Mouse (Mus musculus): ENCODE data around the gene Wdr35. TPM values are rescaled to one million over a fixed set of nuclear protein-coding genes. Genes with fewer than 3 reads are reported as not detected.
"Not testable (repeated sequence)": the region's sequence is repeated elsewhere in the genome, so short reads cannot be mapped to it uniquely, and the experiment has no call there.

The Wdr35 gene
- polyA plus RNA-seq, 1 experiment from 2014 or later = 28.0 TPM

DNA sequence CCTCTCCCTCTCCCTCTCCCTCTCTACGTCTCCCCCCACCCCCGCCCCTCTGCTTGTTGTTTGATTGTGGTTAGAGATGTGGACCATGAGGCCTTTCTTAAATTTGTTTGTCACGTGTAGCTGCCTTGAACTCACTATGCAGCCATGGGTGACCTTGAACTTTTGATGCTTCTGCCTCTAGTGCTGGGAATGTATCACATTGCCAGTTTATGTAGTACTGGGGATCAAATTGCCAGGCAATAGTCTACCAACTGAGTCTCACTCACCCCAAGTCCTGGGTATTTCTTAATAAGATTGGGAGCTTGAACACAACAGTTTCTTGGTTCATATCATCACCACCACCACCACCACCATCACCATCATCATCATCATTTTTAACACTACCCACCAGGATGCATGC, 47.3 kb downstream of the Wdr35 start:
- Histone ChIP-seq H3K36me3 (ENCODE audit: control insufficient read depth, insufficient read depth, low read length) (no peaks in the 10 kb centered on the region; the same call in 1 of the 2 replicates), H3K4me1 (replicated peaks; ENCODE audit: control insufficient read depth, insufficient read depth, low read length) (no peaks in the 10 kb centered on the region), H3K27ac (ENCODE audit: low read depth, low read length) (no peak overlapping the region), H3K9ac (ENCODE audit: low read length) (no peak overlapping the region), H3K4me2 (ENCODE audit: low read depth, low read length, severe bottlenecking) (no peak overlapping the region), H3K27me3 (ENCODE audit: control insufficient read depth, insufficient read depth, low read length) (no peaks in the 10 kb centered on the region), H3K9me3 (ENCODE audit: control insufficient read depth, low read length) (no peaks in the 10 kb centered on the region), H3K4me3 (ENCODE audit: low read depth, low read length) (no peak overlapping the region)
- WGBS = 80% methylated on average over 3 of the region's 3 CpGs
- DNase-seq (ENCODE audit: low spot score) (no peak), ATAC-seq (replicated peaks; ENCODE audit: low FRiP score) (no peak)

GRCm38 (mm10) chr12:9023031-9023430, 49.3 kb downstream of the Wdr35 start:
- no peaks in the 10 kb centered on the region for H3K27me3 ChIP-seq (ENCODE audit: control insufficient read depth, insufficient read depth, low read length)
- H3K4me1 ChIP-seq (replicated peaks; ENCODE audit: control insufficient read depth, insufficient read depth, low read length) = no peaks in the 10 kb centered on the region
- no peak for ATAC-seq (replicated peaks; ENCODE audit: low FRiP score)
- H3K4me2 ChIP-seq (ENCODE audit: low read depth, low read length, severe bottlenecking) = no peak overlapping the region
- no peak overlapping the region for H3K27ac ChIP-seq (ENCODE audit: low read depth, low read length)
- no peaks in the 10 kb centered on the region for H3K9me3 ChIP-seq (ENCODE audit: control insufficient read depth, low read length)
- DNase-seq (ENCODE audit: low spot score) = no peak
- H3K9ac ChIP-seq (ENCODE audit: low read length) = no peak overlapping the region
- WGBS = 69% methylated on average over 4 of the region's 4 CpGs
- no peaks in the 10 kb centered on the region; the same call in 1 of the 2 replicates for H3K36me3 ChIP-seq (ENCODE audit: control insufficient read depth, insufficient read depth, low read length)
- no peak overlapping the region for H3K4me3 ChIP-seq (ENCODE audit: low read depth, low read length)

DNA sequence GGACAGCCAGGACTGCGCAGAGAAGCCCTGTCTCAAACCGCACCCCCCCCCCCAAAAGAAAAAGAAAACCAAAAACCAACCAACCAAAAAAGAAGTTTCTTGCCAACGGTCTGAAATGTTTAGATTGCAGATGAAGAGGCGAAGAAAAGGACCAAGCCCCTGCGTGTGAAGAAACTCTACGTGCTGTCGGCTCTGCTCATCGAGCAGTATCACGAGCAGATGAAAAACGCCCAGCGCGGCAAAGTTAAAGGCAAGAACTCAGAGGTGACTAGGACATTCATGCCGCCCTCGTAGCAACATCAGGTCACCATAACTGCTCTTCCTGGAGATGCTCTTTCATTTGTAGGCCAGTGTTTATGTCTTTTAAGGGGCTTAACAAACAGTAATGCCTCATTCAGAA, 50.4 kb downstream of the Wdr35 start:
- no peaks in the 10 kb centered on the region for H3K4me1 ChIP-seq (replicated peaks; ENCODE audit: control insufficient read depth, insufficient read depth, low read length)
- H3K27me3 ChIP-seq (ENCODE audit: control insufficient read depth, insufficient read depth, low read length) = no peaks in the 10 kb centered on the region
- H3K4me2 ChIP-seq (ENCODE audit: low read depth, low read length, severe bottlenecking) = no peak overlapping the region
- DNase-seq (ENCODE audit: low spot score) (no peak), ATAC-seq (replicated peaks; ENCODE audit: low FRiP score) (no peak)
- no peak overlapping the region for H3K9ac ChIP-seq (ENCODE audit: low read length)
- H3K36me3 ChIP-seq (ENCODE audit: control insufficient read depth, insufficient read depth, low read length) = no peaks in the 10 kb centered on the region
- no peak overlapping the region for H3K27ac ChIP-seq (ENCODE audit: low read depth, low read length)
- no peak overlapping the region for H3K4me3 ChIP-seq (ENCODE audit: low read depth, low read length)
- 94% methylated on average over 14 of the region's 14 CpGs for WGBS
- H3K9me3 ChIP-seq (ENCODE audit: control insufficient read depth, low read length) = no peaks in the 10 kb centered on the region

- DNase-seq (ENCODE audit: low spot score) (no peak), ATAC-seq (replicated peaks; ENCODE audit: low FRiP score) (no peak)
- Histone ChIP-seq H3K4me1 (replicated peaks; ENCODE audit: control insufficient read depth, insufficient read depth, low read length) (no peaks in the 10 kb centered on the region), H3K4me2 (ENCODE audit: low read depth, low read length, severe bottlenecking) (no peak overlapping the region), H3K27me3 (ENCODE audit: control insufficient read depth, insufficient read depth, low read length) (no peaks in the 10 kb centered on the region), H3K9me3 (ENCODE audit: control insufficient read depth, low read length) (no peaks in the 10 kb centered on the region), H3K9ac (ENCODE audit: low read length) (no peak overlapping the region), H3K27ac (ENCODE audit: low read depth, low read length) (no peak overlapping the region), H3K4me3 (ENCODE audit: low read depth, low read length) (no peak overlapping the region), H3K36me3 (ENCODE audit: control insufficient read depth, insufficient read depth, low read length) (no peaks in the 10 kb centered on the region)
- 89% methylated on average over 13 of the region's 13 CpGs for WGBS
Measured at GRCm38 (mm10) chr12:9024736-9025135, 51.0 kb downstream of the Wdr35 start.

- no peaks in the 10 kb centered on the region for H3K36me3 ChIP-seq (ENCODE audit: control insufficient read depth, insufficient read depth, low read length)
- no peak overlapping the region for H3K9ac ChIP-seq (ENCODE audit: low read length)
- H3K4me3 ChIP-seq (ENCODE audit: low read depth, low read length) = no peak overlapping the region
- no peaks in the 10 kb centered on the region for H3K9me3 ChIP-seq (ENCODE audit: control insufficient read depth, low read length)
- H3K4me2 ChIP-seq (ENCODE audit: low read depth, low read length, severe bottlenecking) = no peak overlapping the region
- H3K27me3 ChIP-seq (ENCODE audit: control insufficient read depth, insufficient read depth, low read length) = no peaks in the 10 kb centered on the region
- DNase-seq (ENCODE audit: low spot score) (no peak), ATAC-seq (replicated peaks; ENCODE audit: low FRiP score) (no peak)
- no peak overlapping the region for H3K27ac ChIP-seq (ENCODE audit: low read depth, low read length)
- H3K4me1 ChIP-seq (replicated peaks; ENCODE audit: control insufficient read depth, insufficient read depth, low read length) = no peaks in the 10 kb centered on the region
Measured at GRCm38 (mm10) chr12:9026843-9027242, 53.2 kb downstream of the Wdr35 start.

DNA sequence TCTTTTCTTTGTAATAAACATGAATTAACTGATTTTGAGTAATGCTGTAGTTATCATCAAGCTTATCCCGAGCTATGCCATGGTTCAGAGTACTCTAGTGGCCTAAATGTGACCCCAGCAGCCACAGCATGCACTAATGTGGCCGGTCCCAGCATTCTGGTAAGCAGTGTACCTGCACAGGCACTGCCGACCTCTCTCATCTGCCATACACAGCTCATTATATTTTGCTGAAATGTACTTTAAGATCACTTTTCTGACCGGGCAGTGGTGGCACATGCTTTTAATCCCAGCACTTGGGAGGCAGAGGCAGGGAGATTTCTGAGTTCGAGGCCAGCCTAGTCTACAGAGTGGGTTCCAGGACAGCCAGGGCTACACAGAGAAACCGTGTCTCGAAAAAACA, 55.1 kb downstream of the Wdr35 start:
- H3K9ac ChIP-seq (ENCODE audit: low read length); DNase-seq (ENCODE audit: low spot score); H3K4me2 ChIP-seq (ENCODE audit: low read depth, low read length, severe bottlenecking); H3K4me3 ChIP-seq (ENCODE audit: low read depth, low read length); H3K4me1 ChIP-seq (replicated peaks; ENCODE audit: control insufficient read depth, insufficient read depth, low read length); H3K27ac ChIP-seq (ENCODE audit: low read depth, low read length); H3K27me3 ChIP-seq (ENCODE audit: control insufficient read depth, insufficient read depth, low read length); H3K9me3 ChIP-seq (ENCODE audit: control insufficient read depth, low read length); ATAC-seq (replicated peaks; ENCODE audit: low FRiP score); H3K36me3 ChIP-seq (ENCODE audit: control insufficient read depth, insufficient read depth, low read length): not testable (repeated sequence)
- WGBS = 89% methylated on average over 7 of the region's 7 CpGs

DNA sequence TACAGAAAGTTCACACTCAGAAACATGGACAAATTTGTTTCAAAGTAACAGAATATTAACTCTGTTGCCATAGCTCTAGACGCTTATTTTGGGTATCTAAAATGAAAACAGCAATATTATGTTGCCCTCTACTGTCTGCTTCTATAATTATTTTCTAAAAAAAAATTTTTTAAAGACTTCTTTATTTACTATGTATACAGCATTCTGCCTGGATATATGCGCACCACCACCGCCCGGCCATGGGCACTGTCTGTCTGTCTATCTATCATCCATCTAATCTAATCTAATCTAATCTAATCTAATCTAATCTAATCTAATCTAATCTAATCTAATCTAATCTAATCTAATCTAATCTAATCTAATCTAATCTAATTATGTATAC, 55.8 kb downstream of the Wdr35 start:
- no peak overlapping the region; the same call in 1 of the 2 replicates for H3K4me2 ChIP-seq (ENCODE audit: low read depth, low read length, severe bottlenecking)
- peak overlapping the region; percentile 92 for H3K9ac ChIP-seq (ENCODE audit: low read length)
- H3K4me1 ChIP-seq (replicated peaks; ENCODE audit: control insufficient read depth, insufficient read depth, low read length) = no peaks in the 10 kb centered on the region
- no peak for DNase-seq (ENCODE audit: low spot score)
- H3K9me3 ChIP-seq (ENCODE audit: control insufficient read depth, low read length) = no peaks in the 10 kb centered on the region
- H3K36me3 ChIP-seq (ENCODE audit: control insufficient read depth, insufficient read depth, low read length) = no peaks in the 10 kb centered on the region
- no peaks in the 10 kb centered on the region for H3K27me3 ChIP-seq (ENCODE audit: control insufficient read depth, insufficient read depth, low read length)
- peak overlapping the region; percentile 64 for H3K4me3 ChIP-seq (ENCODE audit: low read depth, low read length)
- H3K27ac ChIP-seq (ENCODE audit: low read depth, low read length) = peak overlapping the region; percentile 96; the same call in 1 of the 2 replicates
- peak; percentile 60 for ATAC-seq (replicated peaks; ENCODE audit: low FRiP score)
- WGBS = 72% methylated on average over 4 of the region's 4 CpGs

DNA sequence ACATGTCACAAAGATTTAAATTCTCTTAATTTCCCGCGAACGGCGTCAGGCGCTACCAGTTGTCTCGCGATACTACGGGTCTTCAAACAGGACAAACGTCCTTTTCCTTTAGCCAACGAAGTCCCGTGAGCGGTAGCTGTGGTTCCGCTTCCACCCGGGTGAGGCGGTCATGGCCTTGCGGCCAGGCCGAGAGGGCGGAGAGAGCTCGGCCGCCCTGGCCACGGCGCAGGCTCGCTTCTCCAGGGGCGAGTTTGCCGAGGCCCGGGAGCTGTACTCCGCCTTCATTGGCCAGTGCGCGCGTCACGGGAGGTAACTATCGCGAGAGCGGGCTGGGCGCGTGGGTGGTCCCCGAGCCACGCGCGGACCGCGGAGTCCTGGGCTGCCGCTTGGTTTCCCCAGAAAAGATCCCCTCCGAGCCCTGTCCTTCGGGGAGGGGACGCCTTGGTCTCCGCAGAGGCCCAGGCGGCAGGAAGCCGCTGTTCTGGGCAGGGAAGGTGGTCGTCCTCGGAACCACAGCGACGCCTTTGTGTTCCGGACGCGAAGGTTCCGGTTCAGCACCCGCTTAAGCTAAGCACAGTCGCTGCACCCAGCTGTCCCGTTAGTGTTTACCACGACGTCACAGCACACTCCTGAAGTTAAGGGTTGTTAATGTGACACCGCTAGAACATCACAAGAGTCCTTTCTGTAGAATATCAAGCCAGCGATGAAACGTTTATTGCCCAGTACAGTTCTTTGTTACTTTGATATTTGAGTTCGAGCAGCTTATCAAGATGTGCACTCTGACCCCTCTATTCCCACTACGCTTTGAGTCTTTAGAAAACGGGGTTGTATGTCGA, 56.4 kb downstream of the Wdr35 start, which contains the start of gene Ttc32:
Ttc32 (plus strand) TSS at position 110 of the 836 bp plus-strand sequence.
- DNase-seq (ENCODE audit: low spot score) = peak; percentile 97
- H3K27ac ChIP-seq (ENCODE audit: low read depth, low read length) = peak within 1 kb of the TSS; percentile 96
- no peaks in the 10 kb centered on the region for H3K36me3 ChIP-seq (ENCODE audit: control insufficient read depth, insufficient read depth, low read length)
- peak; percentile 95 for ATAC-seq (replicated peaks; ENCODE audit: low FRiP score)
- WGBS = under 1% methylated on average over 69 of the region's 69 CpGs
- H3K4me1 ChIP-seq (replicated peaks; ENCODE audit: control insufficient read depth, insufficient read depth, low read length) = no peaks in the 10 kb centered on the region
- H3K4me3 ChIP-seq (ENCODE audit: low read depth, low read length) = peak within 1 kb of the TSS; percentile 64
- H3K9ac ChIP-seq (ENCODE audit: low read length) = peak within 1 kb of the TSS; percentile 92
- H3K27me3 ChIP-seq (ENCODE audit: control insufficient read depth, insufficient read depth, low read length) = no peaks in the 10 kb centered on the region
- no peaks in the 10 kb centered on the region for H3K9me3 ChIP-seq (ENCODE audit: control insufficient read depth, low read length)
- peak within 1 kb of the TSS; percentile 60 for H3K4me2 ChIP-seq (ENCODE audit: low read depth, low read length, severe bottlenecking)

DNA sequence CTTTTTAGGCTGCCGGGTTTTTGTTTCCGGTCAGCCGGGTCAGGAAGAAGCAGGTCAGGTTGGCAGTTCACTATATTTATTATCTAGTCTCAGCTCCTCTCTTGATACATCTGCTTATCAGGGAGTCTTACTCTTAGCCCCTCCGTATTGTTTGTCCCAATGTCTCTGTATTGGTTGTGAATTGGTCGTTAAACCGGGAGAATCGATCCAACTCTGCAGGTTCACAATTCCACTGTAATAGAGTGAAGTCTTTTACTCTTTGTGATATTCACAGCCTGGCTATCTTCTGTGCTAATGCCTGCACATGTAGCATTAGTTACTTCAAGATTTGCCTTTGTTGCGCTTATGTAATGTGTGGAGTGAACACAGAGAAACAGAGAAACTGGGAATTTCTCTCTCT, 57.5 kb downstream of the Wdr35 start:
- no peaks in the 10 kb centered on the region for H3K4me1 ChIP-seq (replicated peaks; ENCODE audit: control insufficient read depth, insufficient read depth, low read length)
- peak overlapping the region; percentile 92 for H3K9ac ChIP-seq (ENCODE audit: low read length)
- H3K4me2 ChIP-seq (ENCODE audit: low read depth, low read length, severe bottlenecking) = peak overlapping the region; percentile 60
- H3K27me3 ChIP-seq (ENCODE audit: control insufficient read depth, insufficient read depth, low read length) = no peaks in the 10 kb centered on the region
- DNase-seq (ENCODE audit: low spot score) = no peak
- no peaks in the 10 kb centered on the region for H3K36me3 ChIP-seq (ENCODE audit: control insufficient read depth, insufficient read depth, low read length)
- H3K9me3 ChIP-seq (ENCODE audit: control insufficient read depth, low read length) = no peaks in the 10 kb centered on the region
- peak overlapping the region; percentile 64; the same call in 1 of the 2 replicates for H3K4me3 ChIP-seq (ENCODE audit: low read depth, low read length)
- WGBS = 81% methylated on average over 8 of the region's 8 CpGs
- H3K27ac ChIP-seq (ENCODE audit: low read depth, low read length) = no peak overlapping the region
- ATAC-seq (replicated peaks; ENCODE audit: low FRiP score) = no peak
